Mouse (Mus musculus): ENCODE results near the gene Zc3hav1.

Gene Zc3hav1

GRCm38 (mm10) chr6:38352451-38352850, 2.0 kb downstream of the Zc3hav1 start:
- DNase-seq (ENCODE audit: low read depth): peak; percentile 27

DNA sequence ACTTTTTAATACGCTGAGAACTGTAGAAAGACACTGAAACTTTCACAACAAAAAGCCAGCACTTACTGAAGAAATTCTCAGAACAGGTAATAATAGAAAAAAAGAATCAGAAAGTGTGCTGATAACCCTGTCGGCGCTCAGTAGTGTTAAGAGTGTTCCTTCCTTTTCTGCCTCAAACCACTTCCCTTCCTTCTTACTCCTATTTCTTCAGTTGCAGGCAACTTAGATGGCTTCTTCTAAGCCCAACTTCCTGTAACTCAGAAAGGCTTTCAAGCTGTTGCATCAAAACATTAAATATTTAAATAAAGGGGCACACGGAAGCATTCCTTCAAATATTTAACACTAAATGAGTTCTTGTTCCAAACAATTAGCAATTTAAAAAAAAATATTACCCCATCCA, 2.5 kb downstream of the Zc3hav1 start:
- no peak for DNase-seq (ENCODE audit: low read depth)

DNA sequence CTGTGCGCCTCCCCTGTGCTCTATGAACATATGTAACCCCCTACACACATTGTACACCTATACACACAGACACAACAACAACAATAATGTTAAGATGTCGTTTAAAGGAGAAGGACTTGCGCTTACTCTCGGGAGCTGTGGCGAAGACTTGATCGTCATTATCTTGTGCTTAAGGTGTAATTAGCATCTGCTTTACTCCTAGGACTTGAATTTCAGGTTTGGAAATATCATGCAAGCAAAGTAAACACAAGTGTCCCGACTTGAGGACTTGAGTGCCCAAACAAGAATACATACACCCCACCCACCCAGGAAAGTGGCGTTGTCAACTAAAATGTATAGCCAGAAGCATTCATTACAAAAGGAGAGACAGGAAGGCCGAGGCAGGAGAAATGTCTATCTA, 4.6 kb downstream of the Zc3hav1 start:
- no peak for DNase-seq (ENCODE audit: low read depth)

DNA sequence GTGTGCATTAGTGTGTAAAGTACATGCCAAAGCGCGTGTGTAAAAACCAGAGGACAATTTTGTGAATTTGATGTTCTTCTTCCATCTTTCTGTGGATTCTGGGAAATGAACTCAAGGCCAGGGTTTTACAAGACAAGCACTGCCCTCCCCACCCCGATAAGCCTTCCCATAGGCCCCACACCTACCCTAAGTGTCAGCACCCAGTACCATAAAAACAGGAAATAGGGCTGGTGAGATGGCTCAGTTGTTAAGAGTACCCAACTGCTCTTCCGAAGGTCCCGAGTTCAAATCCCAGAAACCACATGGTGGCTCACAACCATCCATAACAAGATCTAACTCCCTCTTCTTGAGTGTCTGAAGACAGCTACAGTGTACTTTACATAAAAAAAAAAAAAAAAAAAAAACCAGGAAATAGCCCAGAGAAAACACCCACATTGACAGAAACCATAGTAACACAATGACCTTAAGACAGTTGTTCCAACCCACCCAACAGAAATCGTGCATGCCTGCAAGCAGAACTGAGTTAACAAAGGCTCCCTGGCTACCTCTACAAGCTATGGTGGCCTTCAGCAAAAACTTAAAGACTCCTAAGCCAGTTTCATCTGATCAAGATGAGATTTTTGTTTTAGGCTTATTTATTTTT, 5.5 kb downstream of the Zc3hav1 start:
- DNase-seq (ENCODE audit: low read depth): no peak

DNA sequence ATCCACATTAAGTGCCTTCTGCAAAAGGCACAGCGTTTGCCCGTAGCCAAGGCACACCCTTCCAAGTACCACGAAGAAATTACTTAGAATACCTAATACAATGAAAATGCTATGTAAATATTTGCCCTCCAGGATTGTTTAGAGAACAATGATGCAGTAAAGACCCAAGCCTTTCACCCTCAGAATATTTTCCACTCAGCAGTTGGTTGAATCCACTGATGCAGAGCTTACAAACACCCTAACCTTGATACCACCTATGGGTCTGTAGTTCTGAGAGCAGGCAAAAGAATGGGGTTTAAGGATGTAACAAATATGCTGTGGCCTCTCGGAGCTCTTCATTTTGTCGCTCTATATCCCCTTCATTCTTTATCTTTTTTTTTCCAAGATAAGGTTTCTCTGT, 6.5 kb downstream of the Zc3hav1 start:
- no peak for DNase-seq (ENCODE audit: low read depth)

GRCm38 (mm10) chr6:38345796-38346195, 8.6 kb downstream of the Zc3hav1 start:
- no peak for DNase-seq (ENCODE audit: low read depth)

DNA sequence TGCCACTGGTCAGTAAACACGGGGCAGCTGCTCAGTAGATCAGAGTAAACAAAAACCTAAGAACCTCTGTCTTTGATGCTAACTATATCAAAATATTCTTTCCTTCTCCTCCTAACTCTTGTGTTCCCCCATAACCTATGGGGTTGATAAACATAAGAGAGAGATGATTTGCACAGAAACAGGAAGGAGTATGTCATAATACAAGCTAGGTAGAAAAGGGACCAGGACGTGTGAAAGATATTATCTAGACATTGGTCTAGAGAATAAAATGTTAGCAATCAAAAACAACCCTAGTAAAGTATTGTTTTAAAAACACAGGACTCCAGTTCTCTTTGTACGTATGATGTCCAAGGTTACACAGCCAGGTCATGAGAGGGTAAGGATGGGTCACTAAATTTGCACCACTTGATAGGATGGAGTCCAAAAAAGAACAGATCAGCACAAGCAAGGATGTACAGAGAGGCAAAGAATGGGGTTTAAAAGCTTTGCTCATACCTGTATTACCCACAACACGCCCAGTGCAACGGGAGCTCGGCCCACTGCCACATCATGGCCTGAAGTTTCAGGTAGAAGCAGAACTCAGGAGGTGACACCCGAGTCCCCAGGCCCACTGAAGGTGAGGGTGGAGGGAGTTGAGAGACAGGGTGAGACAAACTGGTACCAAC, 10.3 kb downstream of the Zc3hav1 start:
- no peak for DNase-seq (ENCODE audit: low read depth)

DNA sequence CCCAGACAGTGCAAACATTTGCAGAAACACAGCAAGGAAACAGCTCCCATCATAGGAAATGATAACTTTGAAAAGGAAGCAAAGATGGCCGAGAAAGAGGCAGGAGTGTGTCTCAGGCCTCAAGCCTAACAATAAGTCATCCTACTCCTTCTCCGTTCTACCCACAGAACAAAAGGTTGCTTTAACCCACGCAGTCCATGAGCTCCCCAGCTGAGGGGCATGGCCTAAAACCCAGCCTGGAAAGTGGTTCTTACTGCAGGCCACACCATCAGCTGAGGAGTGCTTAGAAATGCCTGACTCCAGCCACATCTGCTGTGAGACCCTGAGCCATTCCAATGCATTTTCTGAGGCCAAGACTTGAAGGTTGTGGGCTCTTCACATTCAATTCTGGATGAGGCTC, 10.8 kb downstream of the Zc3hav1 start:
- no peak for DNase-seq (ENCODE audit: low read depth)

GRCm38 (mm10) chr6:38342666-38342992, 11.8 kb downstream of the Zc3hav1 start:
- DNase-seq (ENCODE audit: low read depth): no peak

DNA sequence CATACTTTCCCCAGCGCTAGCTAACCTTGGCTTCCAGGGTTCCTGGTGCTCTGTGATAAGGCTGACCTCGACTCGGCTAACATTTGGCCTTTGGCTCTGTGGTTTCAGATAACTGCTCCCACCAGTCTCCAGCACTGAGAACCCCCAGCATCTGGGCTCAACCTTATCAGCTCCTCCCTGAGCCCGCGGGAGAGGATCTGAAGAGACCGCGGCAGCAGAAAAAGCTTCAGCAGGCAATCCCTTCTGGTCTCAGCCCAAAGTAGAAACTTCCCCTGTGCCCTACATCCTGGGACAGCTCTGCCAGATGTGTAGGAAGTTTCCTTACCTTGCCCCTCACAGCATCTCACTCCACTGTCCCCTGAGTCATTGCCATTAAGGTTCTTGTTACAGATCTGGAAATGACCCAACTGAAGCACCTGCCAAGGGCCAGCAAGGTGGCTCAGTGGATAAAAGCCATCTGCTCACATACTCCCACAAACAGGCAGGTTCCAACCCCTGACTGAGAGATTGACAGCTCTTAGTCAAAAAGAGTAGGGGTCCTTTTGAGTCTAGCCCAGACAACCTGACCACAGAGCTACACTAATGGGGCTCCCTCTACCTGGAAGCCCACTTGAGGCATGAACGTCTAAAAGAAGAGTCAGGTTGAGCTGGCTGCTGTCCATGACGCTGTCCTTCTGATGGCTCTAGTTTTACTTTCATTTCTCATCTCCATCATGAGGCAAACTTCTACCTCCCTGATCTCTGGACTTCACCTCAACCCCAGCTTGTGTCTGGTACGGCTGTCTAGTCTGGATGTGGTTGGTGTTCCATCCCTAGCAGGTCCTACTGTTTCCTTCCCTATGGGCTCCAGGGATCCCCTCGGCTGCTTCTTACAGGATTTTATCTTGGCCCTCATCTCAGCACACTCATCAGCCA, 12.4 kb downstream of the Zc3hav1 start:
- DNase-seq (ENCODE audit: low read depth): no peak

- DNase-seq (ENCODE audit: low read depth): no peak
Observed at GRCm38 (mm10) chr6:38339078-38339477, 15.3 kb downstream of the Zc3hav1 start.

DNA sequence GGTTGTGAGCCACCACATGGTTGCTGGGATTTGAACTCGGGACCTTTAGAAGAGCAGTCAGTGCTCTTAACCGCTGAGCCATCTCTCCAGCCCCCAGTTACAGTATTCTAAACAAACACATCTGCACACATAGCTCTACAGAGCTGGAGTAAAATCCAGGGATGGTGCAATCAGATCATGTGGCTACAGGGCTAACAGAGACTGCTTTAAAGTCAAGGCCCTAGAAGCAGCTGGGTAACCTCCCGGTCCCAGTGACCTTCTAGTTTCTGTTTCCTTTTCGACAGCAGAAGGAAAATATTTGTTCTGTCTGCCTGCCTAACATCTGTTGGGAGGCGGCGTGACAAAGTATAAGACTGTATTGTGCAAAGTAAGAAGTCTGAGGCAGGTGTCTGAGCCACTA, 16.5 kb downstream of the Zc3hav1 start:
- peak; percentile 52 for DNase-seq (ENCODE audit: low read depth)

GRCm38 (mm10) chr6:38337166-38337705, 17.2 kb downstream of the Zc3hav1 start:
- peak; percentile 39 for DNase-seq (ENCODE audit: low read depth)

DNA sequence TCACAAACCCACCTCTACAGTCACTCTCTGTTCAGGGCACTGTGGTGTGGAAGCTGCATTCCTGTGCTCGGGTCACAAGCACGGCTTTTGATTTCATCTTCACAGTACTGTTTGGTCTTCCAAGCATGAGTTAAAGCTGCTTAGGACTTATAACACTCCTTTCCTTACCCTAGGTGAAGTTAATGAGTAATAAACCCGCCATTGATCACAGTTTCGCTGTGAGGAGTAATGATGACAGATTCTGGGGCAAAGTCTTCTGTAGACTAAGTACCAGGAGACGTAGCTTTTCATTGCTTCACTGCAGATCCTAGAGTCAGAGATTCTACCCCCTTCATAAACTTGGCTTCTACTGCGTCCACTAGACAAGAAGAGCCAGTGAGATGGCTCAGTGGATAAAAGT, 19.1 kb downstream of the Zc3hav1 start:
- DNase-seq (ENCODE audit: low read depth): no peak

DNA sequence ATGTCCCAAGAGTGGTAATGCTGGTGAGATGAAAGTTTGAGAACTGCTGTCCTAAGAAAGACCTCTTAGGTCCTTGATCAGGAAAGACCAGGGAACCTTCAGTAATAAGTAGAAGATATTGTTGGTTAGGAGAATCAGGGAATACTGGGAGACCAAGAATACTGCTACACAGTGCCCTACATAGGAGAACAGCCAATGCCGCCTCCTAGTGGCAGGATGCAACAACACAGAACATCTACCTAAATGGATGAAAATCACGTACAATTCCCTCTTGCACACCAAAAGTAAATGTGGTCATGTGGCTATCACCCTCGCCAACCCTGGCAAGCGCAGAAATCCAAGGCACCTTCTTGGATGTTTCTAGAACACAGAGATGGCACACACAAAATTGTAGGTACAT, 27.8 kb downstream of the Zc3hav1 start:
- DNase-seq (ENCODE audit: low read depth): peak; percentile 87

DNA sequence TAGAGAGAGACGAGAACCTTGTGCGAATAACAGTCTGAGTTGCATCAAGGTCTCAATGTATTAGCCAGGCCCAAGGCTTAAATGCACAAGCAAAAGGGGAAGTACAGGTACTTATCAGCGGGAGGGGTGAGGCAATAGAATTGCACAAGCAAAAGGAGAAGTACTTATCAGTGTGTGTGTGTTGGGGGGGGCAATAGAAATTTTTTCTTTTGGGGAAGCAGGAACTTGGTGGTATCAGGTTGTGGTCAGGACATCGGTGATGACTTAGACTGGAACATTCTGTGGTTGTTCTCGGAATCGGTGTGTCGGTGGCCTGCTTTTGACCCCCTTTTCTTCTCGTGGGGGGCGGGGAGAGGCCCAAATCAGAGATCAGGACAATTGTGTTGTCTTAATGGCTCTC, 33.8 kb downstream of the Zc3hav1 start:
- DNase-seq (ENCODE audit: low read depth): no peak

DNA sequence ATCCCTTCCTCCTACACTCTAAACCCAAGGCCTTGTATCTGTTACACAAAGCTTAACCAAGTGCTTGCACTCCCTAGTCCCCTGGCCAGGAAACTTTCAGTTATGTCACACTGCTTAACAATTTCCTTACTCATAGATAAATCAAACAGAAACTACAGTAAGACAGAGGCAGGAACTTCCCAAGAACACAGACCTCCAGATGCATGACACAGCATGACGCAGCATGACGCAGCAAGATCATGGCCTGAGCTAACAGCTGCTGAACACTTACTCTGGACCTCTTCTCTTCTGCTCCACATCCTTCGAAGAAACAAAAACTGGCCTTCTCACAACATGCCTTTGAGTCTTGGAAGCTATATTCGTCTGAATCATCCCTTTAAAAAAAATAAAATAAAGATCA, 38.4 kb downstream of the Zc3hav1 start:
- peak; percentile 14 for DNase-seq (ENCODE audit: low read depth)

GRCm38 (mm10) chr6:38309741-38310140, 44.7 kb downstream of the Zc3hav1 start:
- DNase-seq (ENCODE audit: low read depth): no peak

- DNase-seq (ENCODE audit: low read depth): peak; percentile 37
Observed at GRCm38 (mm10) chr6:38304981-38305380, 49.4 kb downstream of the Zc3hav1 start.

DNA sequence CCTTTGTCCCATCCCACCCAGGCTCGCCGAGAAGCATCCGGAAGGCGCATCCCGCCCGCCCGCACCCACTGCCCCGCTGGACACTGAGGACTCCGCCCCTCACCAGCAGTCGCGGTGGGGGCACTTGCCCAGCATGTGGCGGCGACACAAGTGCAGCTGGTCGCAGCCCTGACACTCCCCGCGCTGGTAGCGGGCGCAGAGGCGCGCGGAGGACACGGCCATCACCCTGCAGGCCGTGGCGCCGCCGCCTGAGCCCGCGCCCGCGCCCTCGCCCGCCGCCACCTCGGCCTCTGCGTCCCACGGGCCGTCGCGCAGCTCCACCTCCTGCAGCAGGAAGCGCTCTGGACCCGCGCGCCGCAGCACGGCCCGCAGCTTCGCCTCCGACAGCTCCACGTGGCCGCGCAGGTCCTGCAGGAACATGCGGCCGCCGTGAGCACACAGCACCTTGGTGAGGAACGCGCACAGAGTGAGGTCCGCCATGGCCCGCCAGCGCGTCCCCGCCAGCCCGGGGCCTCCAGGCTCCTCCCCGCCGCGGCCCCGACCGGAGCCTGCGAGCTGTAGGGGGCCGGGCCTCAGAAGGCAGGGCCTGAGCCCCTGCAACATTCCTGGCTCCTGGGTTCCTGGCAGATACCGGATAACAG, 55.5 kb downstream of the Zc3hav1 start, which contains the start of gene Zc3hav1l:
TSS of gene Zc3hav1l (minus strand) at position 499 of the 641 bp plus-strand sequence.
- DNase-seq (ENCODE audit: low read depth): peak; percentile 91

DNA sequence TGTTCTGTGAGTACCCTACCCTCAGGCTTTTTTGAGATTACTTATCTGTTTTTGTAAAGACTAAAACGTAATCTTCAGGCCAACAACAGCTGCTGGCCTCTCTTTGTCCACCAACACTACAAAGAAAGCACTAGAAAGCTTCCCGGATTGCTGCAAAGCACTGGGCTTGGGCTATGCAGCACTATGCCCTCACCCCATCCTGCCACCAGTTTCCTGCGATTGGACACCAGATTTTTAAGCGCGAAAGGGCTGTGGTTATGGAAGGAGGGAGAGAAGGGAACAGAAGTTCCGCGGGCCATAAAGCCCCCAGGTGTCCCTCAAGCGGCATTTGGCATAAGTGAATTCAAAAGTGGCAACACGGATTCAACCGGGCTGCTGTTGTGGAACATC, 56.2 kb downstream of the Zc3hav1 start:
- peak; percentile 67 for DNase-seq (ENCODE audit: low read depth)

GRCm38 (mm10) chr6:38297580-38298245, 56.7 kb downstream of the Zc3hav1 start:
- no peak for DNase-seq (ENCODE audit: low read depth)

Measured in NIH3T3 (cell line).